Mouse (Mus musculus): ENCODE measurements around the gene Olfr432. TPM values are rescaled to one million over a fixed set of nuclear protein-coding genes. Genes with fewer than 3 reads are reported as not detected.

The Olfr432 gene
- polyA plus RNA-seq, 2 experiments, result not detected

DNA sequence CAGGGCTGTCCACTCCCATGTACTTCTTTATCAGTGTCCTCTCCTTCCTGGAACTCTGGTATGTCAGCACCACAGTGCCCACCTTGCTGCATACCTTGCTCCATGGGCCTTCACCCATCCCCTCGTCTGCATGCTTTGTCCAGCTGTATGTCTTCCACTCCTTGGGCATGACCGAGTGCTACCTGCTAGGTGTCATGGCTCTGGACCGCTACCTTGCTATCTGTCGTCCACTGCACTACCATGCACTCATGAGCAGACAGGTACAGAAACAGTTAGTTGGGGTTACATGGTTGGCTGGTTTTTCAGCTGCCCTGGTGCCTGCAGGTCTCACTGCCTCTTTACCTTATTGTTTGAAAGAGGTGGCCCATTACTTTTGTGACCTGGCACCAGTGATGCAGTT, 1.5 kb downstream of the Olfr432 start:
- no peak overlapping the region for H3K4me3 ChIP-seq (ENCODE audit: insufficient read depth in 1 of 2, low read depth in 2 of 2, low read length in 2 of 2)
- DNase-seq (ENCODE audit: low read depth in 3 of 3, low spot score in 3 of 3) (no peak), ATAC-seq (ENCODE audit: insufficient read depth) (no peak)
- H3K36me3 ChIP-seq (replicated peaks; ENCODE audit: control insufficient read depth, insufficient read depth, low read depth), result no peaks in the 10 kb centered on the region
- no peaks in the 10 kb centered on the region for H3K27me3 ChIP-seq (ENCODE audit: control insufficient read depth, insufficient read depth, low read length)
- WGBS (ENCODE audit: insufficient replicate concordance), result 58% methylated on average over 4 of the region's 4 CpGs
- no peaks in the 10 kb centered on the region for H3K9me3 ChIP-seq (ENCODE audit: control insufficient read depth, low read length)
- no peak overlapping the region for H3K4me2 ChIP-seq (ENCODE audit: low read depth)
- TF ChIP-seq EP300 (IDR thresholded peaks at IDR 0.05; ENCODE audit: low read depth) (no peak), CTCF (IDR thresholded peaks at IDR 0.05; ENCODE audit: low read depth) (no peak)
- H3K9ac ChIP-seq (replicated peaks), result no peak overlapping the region
- no peak overlapping the region for H3K27ac ChIP-seq
- no peaks in the 10 kb centered on the region for H3K4me1 ChIP-seq (replicated peaks; ENCODE audit: control insufficient read depth in 2 of 2, insufficient read depth in 2 of 2, low read length in 1 of 2)

DNA sequence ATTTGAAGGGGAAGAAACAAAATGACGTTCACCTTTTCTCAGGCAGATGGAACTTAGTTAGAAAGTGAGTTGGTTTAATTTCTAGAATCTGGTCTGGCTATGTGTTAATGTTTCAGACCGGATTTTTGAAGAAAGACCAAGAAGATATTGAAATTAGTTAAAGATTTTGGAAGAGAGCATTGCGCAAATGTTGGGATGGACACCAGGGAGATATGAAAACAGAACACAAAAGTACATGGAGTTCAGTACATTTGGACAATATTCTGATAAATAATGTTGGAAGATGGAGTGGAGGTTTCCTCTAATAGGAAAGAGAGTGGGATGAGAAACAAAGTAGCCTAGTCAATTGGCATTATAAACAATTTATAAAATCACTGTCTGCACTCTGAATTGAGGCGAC, 2.5 kb downstream of the Olfr432 start:
- 58% methylated on average over 4 of the region's 4 CpGs for WGBS (ENCODE audit: insufficient replicate concordance)
- Histone ChIP-seq H3K9me3 (ENCODE audit: control insufficient read depth, low read length) (no peaks in the 10 kb centered on the region), H3K4me2 (ENCODE audit: low read depth) (no peak overlapping the region), H3K9ac (replicated peaks) (no peak overlapping the region), H3K4me3 (ENCODE audit: insufficient read depth in 1 of 2, low read depth in 2 of 2, low read length in 2 of 2) (no peak overlapping the region), H3K27me3 (ENCODE audit: control insufficient read depth, insufficient read depth, low read length) (no peaks in the 10 kb centered on the region), H3K4me1 (replicated peaks; ENCODE audit: control insufficient read depth in 2 of 2, insufficient read depth in 2 of 2, low read length in 1 of 2) (no peaks in the 10 kb centered on the region), H3K27ac (no peak overlapping the region), H3K36me3 (replicated peaks; ENCODE audit: control insufficient read depth, insufficient read depth, low read depth) (no peaks in the 10 kb centered on the region)
- no peak for TF ChIP-seq CTCF (IDR thresholded peaks at IDR 0.05; ENCODE audit: low read depth)
- TF ChIP-seq EP300 (IDR thresholded peaks at IDR 0.05; ENCODE audit: low read depth), result no peak
- DNase-seq (ENCODE audit: low read depth in 3 of 3, low spot score in 3 of 3) (no peak), ATAC-seq (ENCODE audit: insufficient read depth) (no peak)

DNA sequence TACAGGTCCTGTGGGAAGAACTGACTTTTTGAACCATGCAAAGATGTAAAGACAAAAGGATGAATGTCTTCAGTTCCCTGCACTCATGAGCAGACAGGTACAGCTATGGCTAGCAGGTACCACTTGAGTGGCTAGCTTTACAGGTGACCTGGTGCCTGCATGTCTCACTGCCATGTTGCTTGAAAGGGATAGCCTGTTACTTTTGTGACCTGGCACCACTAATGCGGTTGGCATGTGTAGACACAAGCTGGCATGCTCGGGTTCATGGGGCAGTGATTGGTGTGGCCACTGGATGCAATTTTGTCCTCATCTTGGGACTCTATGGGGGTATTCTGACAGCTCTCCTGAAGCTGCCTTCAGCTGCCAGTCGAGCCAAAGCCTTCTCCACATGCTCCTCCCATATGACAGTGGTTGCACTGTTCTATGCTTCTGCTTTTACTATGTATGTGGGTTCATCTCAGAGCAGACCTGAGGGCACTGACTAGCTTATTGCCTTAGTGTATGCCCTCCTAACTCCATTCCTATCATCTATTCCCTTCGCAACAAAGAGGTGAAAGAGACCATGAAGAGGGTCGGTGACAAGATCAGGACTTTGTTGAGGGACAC, 3.0 kb downstream of the Olfr432 start:
- H3K27me3 ChIP-seq (ENCODE audit: control insufficient read depth, insufficient read depth, low read length), result no peaks in the 10 kb centered on the region
- ATAC-seq (ENCODE audit: insufficient read depth), result no peak
- no peaks in the 10 kb centered on the region for H3K4me1 ChIP-seq (replicated peaks; ENCODE audit: control insufficient read depth in 2 of 2, insufficient read depth in 2 of 2, low read length in 1 of 2)
- no peaks in the 10 kb centered on the region for H3K9me3 ChIP-seq (ENCODE audit: control insufficient read depth, low read length)
- H3K27ac ChIP-seq, result no peak overlapping the region
- no peak overlapping the region for H3K4me3 ChIP-seq (ENCODE audit: insufficient read depth in 1 of 2, low read depth in 2 of 2, low read length in 2 of 2)
- H3K4me2 ChIP-seq (ENCODE audit: low read depth), result no peak overlapping the region
- TF ChIP-seq CTCF (IDR thresholded peaks at IDR 0.05; ENCODE audit: low read depth) (no peak), EP300 (IDR thresholded peaks at IDR 0.05; ENCODE audit: low read depth) (no peak)
- WGBS (ENCODE audit: insufficient replicate concordance), result 48% methylated on average over 5 of the region's 5 CpGs
- DNase-seq (ENCODE audit: low read depth in 3 of 3, low spot score in 3 of 3), result no peak
- H3K36me3 ChIP-seq (replicated peaks; ENCODE audit: control insufficient read depth, insufficient read depth, low read depth), result no peaks in the 10 kb centered on the region
- no peak overlapping the region for H3K9ac ChIP-seq (replicated peaks)

DNA sequence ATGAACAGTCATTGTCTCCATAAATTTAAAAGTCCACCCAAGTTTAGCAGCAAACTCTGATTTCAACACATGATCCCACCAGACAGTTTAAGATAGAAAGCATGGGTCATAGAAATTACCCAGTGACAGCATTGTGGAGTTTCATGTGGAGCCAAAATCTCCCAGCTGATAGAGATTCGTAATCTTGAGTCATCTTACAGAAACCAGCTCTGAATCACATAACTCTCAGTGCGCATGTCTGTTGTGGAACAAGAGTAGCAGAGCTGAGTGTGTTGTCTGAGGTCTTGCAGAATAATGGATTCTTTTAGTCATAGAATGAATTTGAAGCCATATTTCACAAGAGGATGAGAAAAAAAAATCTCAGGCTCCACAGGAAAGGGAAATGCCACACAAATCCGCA, 4.0 kb downstream of the Olfr432 start:
- TF ChIP-seq EP300 (IDR thresholded peaks at IDR 0.05; ENCODE audit: low read depth) (no peak), CTCF (IDR thresholded peaks at IDR 0.05; ENCODE audit: low read depth) (no peak)

DNA sequence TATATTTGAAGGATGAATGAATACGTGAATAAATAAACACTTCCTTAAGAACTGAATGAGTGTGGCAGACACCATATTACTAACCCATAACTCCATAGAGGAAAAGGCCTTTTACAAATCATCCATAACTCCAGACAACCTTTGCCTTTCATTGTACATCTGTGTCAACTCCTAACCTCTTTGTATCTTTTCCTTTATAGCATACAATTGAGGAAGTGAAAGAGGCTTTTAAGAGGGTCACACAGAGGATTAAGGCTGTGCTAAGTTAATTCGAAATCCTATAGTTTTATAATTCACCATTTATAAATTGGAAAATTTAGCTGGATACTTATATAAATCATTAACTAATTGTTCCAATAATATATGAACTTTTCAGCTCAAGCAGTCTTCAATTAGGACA, 6.2 kb downstream of the Olfr432 start:
- ATAC-seq (ENCODE audit: insufficient read depth), result no peak
- Histone ChIP-seq H3K4me3 (ENCODE audit: insufficient read depth in 1 of 2, low read depth in 2 of 2, low read length in 2 of 2) (no peak overlapping the region), H3K36me3 (replicated peaks; ENCODE audit: control insufficient read depth, insufficient read depth, low read depth) (no peaks in the 10 kb centered on the region), H3K4me1 (replicated peaks; ENCODE audit: control insufficient read depth in 2 of 2, insufficient read depth in 2 of 2, low read length in 1 of 2) (no peaks in the 10 kb centered on the region), H3K27ac (no peak overlapping the region), H3K27me3 (ENCODE audit: control insufficient read depth, insufficient read depth, low read length) (no peaks in the 10 kb centered on the region), H3K4me2 (ENCODE audit: low read depth) (no peak overlapping the region), H3K9ac (replicated peaks) (no peak overlapping the region), H3K9me3 (ENCODE audit: control insufficient read depth, low read length) (no peaks in the 10 kb centered on the region)
- DNase-seq (ENCODE audit: low read depth in 3 of 3, low spot score in 3 of 3), result no peak
- WGBS (ENCODE audit: insufficient replicate concordance), result 48% methylated on average over 2 of the region's 2 CpGs
- no peak for TF ChIP-seq EP300 (IDR thresholded peaks at IDR 0.05; ENCODE audit: low read depth)
- TF ChIP-seq CTCF (IDR thresholded peaks at IDR 0.05; ENCODE audit: low read depth), result no peak

More for the DNA sequence above, 4.0 kb downstream of the Olfr432 start:
- 57% methylated on average over 3 of the region's 3 CpGs for WGBS (ENCODE audit: insufficient replicate concordance)
- no peak overlapping the region for H3K9ac ChIP-seq (replicated peaks)
- ATAC-seq (ENCODE audit: insufficient read depth) (no peak), DNase-seq (ENCODE audit: low read depth in 3 of 3, low spot score in 3 of 3) (no peak)
- H3K4me3 ChIP-seq (ENCODE audit: insufficient read depth in 1 of 2, low read depth in 2 of 2, low read length in 2 of 2), result no peak overlapping the region
- no peak overlapping the region for H3K27ac ChIP-seq
- H3K27me3 ChIP-seq (ENCODE audit: control insufficient read depth, insufficient read depth, low read length), result no peaks in the 10 kb centered on the region
- H3K36me3 ChIP-seq (replicated peaks; ENCODE audit: control insufficient read depth, insufficient read depth, low read depth), result no peaks in the 10 kb centered on the region
- H3K9me3 ChIP-seq (ENCODE audit: control insufficient read depth, low read length), result no peaks in the 10 kb centered on the region
- no peak overlapping the region for H3K4me2 ChIP-seq (ENCODE audit: low read depth)
- no peaks in the 10 kb centered on the region for H3K4me1 ChIP-seq (replicated peaks; ENCODE audit: control insufficient read depth in 2 of 2, insufficient read depth in 2 of 2, low read length in 1 of 2)
